Mouse (Mus musculus) frontal cortex, postnatal 36 days (tissue): Measurements from ENCODE around the gene Notum.
A peak's percentile ranks its signal among the peaks of the same experiment; 100 is the strongest.

Experiments used
- DNase-seq, 2 experiments: peaks; one replicate each; pipeline ENCODE4 v3.0.0; 2022; ENCODE audit warnings: low spot score in 2 of 2

The Notum gene

DNA sequence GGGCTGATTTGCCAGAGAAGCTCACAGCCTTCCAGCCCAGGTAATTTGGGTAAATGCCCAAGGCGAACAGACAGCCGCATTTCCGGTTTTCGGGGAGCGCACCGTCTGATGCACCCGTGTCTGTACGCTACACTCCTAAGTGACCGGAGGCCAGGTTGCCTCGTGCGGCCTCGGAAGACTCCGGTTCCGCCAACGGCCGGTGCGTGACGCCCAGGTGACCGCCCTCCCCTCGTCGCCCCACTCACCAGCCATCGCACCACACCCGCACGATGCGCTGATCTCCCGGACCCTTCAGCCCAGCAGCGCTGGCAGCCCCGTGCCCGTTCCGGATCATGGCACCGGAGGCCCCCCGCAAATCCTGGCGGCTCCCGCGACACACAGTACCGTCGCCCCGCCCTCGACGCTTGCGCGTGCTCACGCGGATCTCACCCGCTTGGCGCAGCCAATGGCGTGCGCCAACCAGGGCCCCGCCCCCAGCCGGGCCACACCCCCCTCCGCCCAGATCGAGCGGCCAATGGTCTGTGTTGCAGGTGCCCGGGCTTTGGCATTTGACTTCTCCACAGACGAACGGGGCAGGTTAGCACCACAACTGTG lies 43.4 kb downstream of the Notum start, which contains the start of gene Pcyt2:
Gene Pcyt2 (minus strand): TSS at position 418 of the 594 bp plus-strand sequence.
- peak; percentile 88 to 92 for DNase-seq

DNA sequence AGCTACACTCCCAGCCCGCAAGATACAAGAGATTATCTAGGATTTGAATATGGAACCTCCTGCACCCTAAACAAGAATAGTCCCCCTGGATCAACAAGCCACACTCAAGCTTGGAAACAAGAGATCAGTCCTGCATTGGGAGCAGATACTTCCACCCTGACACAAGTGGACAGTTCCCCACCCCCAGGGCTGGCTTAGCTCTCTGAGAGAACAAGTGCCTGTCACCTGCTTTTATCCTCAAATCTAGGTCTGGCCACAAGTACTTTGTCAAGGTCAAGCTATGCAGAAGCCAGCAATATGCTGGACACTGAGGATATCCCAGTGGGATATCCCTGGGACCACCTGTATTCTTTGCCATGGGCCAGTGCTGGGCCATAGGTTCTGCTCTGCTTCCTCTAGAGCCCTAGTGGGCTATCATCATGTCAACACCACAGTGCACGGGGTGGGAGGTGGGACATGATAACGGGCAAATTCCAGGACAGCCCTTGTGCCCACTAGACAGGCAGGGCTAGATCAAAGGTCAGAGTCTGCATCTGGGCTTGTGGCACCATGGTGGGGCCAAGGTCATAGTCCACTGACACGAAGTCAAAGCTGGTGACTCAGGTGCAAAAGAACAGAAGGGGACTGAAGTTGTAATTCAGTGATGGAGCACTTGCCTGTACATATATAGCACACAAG lies 44.2 kb downstream of the Notum start:
- no peak for DNase-seq

DNA sequence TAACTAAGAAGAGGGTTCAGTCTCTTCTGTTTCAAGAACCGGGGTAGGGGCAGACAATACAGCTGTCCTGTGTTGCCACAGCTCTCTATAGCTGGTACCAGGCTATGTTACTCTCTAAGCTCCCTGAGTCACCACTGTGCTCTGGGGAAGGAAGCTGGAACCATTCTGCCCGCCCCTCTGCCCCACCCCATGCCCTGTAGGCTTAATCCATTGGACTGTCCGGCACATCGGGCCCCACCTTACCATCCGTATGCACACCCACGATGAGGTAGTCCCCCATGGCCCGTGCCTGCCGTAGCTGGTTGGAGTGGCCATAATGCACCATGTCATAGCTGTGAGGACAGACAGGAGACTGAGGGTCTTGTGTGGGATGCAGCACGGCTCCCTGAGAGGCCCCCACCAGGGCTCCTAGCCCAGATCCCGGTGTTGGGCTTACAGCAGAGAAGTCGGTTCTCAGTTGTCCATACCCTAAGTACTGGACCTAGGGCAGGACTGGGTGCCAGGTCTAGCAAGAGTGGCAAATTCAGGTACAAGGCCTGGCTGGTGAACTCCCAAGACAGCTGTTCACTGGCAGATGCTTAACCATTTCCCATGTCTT lies 45.3 kb downstream of the Notum start:
- no peak for DNase-seq

DNA sequence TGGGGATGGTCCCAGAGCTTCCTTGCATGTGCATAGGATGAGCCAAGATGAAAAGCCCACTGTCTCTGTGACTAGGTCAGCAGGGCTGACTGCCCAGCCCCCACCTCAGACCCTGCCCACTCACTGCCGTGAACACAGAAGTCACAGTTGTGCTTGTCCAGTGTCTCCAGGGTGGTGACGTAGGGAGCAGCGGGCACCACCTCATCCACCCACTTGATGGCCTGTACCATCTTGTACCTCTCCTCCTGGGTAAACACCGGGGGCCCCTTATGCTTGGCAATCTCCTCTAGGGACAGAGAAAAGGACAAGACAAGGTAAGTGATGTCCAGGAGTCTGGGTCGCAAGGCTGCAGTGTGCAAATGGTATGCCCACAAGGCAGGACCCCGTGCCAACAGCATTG lies 45.8 kb downstream of the Notum start:
- no peak for DNase-seq

DNA sequence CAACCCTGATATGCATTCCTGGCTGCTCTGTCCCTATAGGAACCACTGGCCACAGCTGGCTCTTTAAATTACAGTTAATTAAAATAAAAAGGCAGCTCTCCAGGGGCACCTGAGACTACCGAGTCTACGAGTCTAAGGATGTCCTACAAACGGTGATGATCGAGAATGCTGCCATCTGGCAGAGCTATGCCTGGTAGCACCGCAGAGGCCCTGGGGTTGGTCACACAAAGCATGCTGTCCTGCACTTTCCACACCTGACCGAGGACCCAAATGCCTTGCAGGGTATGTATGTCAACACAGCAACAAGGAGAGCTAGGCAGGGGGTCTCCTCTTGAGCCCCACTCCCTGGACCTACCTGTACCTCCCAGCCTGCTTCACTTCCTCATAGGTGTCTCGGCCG lies 47.0 kb downstream of the Notum start:
- no peak for DNase-seq

DNA sequence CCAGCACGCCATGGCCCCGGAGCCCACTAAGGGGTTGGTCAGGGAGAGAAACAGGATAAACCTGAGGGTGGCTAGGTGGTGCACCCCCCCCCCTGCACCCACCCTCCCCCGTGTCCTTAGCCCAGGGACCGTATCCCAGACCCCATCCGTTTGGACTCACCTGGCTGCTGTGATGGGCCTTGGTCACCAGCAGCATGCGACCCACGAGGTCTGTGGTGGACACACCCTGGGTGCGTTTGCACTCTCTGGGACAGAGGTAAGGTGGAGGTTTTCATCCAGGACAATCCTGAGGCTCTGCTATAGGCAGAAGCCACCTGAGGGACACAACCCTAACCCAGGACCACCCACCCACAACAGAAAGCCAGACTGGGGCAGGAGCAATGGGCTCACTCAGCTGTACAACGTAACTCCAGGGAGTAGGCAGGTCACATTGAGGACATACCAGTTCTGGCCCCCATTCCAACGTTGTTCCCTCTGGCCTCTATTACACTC lies 47.4 kb downstream of the Notum start:
- DNase-seq = no peak

DNA sequence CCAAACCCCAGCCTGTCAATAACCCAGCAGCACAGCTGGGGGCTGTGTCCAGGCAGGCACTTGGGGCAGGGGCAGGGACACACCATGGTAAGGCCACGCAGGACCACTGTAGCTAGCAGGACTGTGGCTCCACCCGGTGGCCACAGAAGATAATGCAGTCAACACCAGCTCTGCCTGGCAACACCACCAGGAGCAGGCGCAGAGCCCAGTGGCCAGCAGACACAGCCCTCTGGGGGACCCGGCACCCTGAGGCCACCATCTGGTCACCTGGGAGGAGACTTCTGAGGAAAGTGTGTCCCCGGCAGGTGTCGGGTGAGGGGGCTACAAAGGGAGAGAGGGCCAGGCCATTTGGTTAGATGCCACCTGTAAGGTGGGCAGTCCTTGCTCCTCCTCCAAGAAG lies 48.2 kb downstream of the Notum start:
- DNase-seq = peak in 1 of 2 experiments; percentile 65

DNA sequence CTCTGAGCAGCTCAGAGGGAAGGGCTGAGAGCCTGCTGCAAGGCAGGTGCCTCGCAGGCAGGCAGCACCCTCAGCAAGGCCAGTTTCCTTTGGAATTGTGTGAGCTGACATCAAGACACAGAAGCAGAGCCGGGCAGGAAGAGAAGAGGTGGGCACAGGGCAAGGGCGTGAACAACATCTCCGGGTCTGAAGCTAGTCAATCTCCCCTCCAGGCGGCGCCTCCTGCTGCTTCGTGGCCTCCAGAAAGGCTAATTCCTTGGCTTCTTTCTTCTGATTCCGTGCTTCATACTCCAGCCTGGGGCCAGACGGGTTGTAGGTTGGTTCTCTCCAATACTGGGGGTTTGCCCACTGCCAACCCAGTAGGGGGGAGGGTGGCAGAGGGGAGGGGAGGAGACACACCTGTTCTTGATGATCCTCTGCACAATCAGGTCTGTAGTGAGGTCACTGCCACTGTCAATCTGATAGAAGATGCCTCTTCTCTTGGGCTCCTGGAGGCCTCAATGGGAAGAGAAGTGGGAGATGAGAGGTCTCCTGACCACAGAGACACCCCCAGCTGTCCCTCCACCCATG lies 50.4 kb downstream of the Notum start:
- DNase-seq = no peak

DNA sequence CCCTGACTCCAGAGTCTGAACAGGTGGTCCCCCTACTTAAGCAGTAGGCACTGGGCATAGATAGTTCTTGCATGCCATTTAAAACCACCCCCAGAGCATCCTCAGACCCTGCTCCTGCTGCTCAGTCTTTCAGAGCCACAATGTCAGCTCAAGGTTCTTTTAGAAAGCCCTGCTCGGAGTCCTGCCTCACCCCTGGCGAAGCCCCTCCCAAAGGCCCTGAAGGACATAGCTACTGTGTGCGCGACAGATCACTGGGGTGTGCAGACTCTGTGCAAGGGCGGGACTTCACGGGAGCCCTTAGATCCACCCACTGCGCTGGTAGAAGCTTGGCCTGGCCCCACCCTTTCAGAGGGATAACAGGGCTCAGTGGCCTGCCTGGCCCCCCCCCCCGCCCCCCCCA lies 51.7 kb downstream of the Notum start:
- DNase-seq = no peak

DNA sequence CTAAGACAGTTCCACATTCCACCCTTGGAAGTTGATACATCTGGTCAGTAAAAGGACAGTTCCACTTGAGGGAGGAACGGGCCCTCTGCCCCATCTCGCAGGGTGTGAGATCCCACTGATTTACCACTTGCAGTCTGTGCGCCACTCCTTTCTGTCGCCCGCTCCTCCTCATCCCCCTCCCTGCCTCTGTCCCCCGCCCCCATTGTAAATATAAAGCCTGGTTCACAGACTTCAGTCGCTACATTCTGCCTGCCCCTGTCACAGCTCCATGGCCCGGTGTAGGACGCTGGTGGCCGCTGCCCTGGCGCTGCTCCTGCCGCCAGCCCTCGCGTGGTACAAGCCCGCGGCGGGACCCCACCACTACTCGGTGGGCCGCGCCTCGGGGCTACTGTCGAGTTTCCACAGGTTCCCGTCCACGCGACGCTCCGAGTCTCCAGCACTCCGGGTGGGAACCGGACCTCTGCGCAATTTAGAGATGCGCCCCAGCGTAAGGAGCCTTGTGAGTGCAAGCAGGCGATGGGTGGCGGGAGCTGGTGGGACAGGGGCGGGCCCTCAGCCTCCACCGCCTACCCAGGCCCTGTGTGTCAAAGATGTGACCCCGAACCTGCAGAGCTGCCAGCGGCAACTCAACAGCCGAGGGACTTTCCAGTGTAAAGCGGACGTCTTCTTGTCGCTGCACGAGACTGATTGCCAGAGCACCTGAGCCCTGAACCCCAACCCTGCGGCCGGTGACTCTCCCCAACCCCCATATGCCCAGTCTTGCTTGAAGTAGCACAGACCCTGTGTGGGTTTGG lies 52.5 kb downstream of the Notum start, which contains the start of gene Npb:
Gene Npb (plus strand): TSS at position 237 of the 794 bp plus-strand sequence.
- no peak for DNase-seq

DNA sequence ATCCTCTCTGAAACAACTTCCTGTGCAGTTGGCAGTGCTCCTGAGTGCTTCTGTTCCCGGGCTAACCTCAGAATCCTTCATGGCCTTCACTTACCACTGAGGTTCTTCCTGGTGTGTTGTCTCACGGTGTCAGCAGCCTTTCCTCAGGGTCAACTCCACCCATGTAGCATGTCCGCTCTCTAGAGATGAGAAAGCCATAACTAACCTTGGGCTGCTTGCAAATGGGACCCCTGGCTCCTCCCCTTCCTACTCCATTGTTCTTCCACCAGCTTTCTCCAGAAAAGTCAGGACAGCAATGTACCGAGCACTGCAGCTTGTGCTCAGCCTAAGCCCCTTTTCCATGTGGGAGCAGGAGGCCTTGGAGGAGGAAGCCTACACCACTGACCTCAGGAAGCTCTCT lies 54.2 kb downstream of the Notum start:
- no peak for DNase-seq

DNA sequence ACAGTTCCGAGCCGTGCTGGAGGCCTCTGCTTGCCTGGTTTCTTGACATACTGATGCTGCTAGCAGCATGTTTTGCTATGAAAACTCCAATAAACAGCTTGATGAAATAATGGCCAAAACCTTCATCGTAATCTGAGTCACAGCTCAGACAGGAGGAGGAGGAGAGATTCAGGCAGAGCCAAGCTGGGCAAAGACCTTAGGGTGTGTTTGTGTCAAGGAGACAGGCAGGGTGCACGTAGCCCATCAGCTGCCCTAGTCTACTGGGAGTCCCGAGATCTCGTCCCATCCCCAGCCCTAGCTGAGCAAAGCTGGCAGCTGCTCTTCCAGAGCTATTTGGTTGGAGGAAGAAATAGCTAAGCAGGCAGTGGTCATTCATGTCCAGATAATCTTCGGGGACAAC lies 55.3 kb downstream of the Notum start:
- DNase-seq = no peak
